ENCODE assay signal across 7 mouse cellular contexts in the genomic region with DNA sequence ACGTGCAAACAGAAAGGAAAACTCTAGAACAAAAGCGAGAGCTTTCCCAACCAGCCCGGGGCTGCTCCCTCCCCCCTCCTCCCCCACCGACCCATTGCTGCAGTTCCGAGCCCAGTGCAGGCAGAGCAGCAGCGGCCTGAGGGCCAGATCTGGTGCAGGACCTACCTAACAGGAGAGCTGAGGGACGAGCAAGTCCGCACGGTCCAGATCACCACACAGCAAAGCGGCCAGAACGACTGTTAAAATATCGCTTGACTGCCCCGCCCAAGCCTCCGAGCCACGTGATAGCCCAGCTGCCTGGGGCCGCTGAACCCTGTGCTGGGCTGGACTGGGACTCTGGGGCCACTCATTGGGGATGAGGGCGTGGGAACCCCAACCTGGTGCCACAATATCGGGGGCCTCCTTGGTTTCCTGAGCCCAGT. TPM values are rescaled to one million over a fixed set of nuclear protein-coding genes. Genes with fewer than 3 reads are reported as not detected.
A peak's percentile ranks its signal among the peaks of the same experiment; 100 is the strongest.
DNase-seq lines count a peak whose midpoint lies in the region; ATAC-seq and TF ChIP-seq lines count a peak whose summit lies in the region.

TSS of gene Plin2 (minus strand) at position 281 of the 422 bp plus-strand sequence.

- no peaks in the 10 kb centered on the region for H3K27me3 ChIP-seq in intestine, embryonic 15.5 days (replicated peaks)
- no peaks in the 10 kb centered on the region for H3K27me3 ChIP-seq in limb, embryonic 11.5 days (ENCODE audit: control insufficient read depth, insufficient read depth, low read length)
- no peaks in the 10 kb centered on the region for H3K27me3 ChIP-seq in midbrain, embryonic 12.5 days
- no peaks in the 10 kb centered on the region for H3K27me3 ChIP-seq in small intestine, adult 2 months (ENCODE audit: control insufficient read depth, insufficient read depth, low read length)

- no peak for TF ChIP-seq CTCF in small intestine, adult 2 months (IDR thresholded peaks at IDR 0.05; ENCODE audit: extremely low read depth, insufficient read length, insufficient replicate concordance, low read depth, low read length)

- TF ChIP-seq POLR2A in small intestine, adult 2 months (IDR thresholded peaks at IDR 0.05; ENCODE audit: low read depth, low read length): peak; percentile 85

- WGBS in intestine, embryonic 15.5 days: under 1% methylated on average over 18 of the region's 18 CpGs
- WGBS in limb, embryonic 11.5 days: 0% methylated on average over 18 of the region's 18 CpGs
- under 1% methylated on average over 18 of the region's 18 CpGs for WGBS in midbrain, embryonic 12.5 days
- WGBS in small intestine, adult 2 months: under 1% methylated on average over 18 of the region's 18 CpGs

- peak; percentile 93 for DNase-seq in adrenal gland, adult 2 months
- peak; percentile 86 for DNase-seq in embryo, embryonic 11 days
- DNase-seq in gastrocnemius, postnatal 4 days (ENCODE audit: low spot score in 2 of 2): peak; percentile 56 to 78
- DNase-seq in limb, embryonic 11.5 days (ENCODE audit: low spot score): peak; percentile 81

- H3K9ac ChIP-seq in intestine, embryonic 15.5 days: peak within 1 kb of the TSS; percentile 77
- H3K9ac ChIP-seq in limb, embryonic 11.5 days (ENCODE audit: low read length): peak within 1 kb of the TSS; percentile 78
- peak within 1 kb of the TSS; percentile 60 for H3K9ac ChIP-seq in midbrain, embryonic 12.5 days (replicated peaks)

- peak within 1 kb of the TSS; percentile 93 for H3K27ac ChIP-seq in intestine, embryonic 15.5 days
- peak within 1 kb of the TSS; percentile 52; the same call in 1 of the 2 replicates for H3K27ac ChIP-seq in limb, embryonic 11.5 days (replicated peaks; ENCODE audit: low read depth, low read length)
- no peak within 1 kb of the TSS; the same call in 1 of the 2 replicates for H3K27ac ChIP-seq in midbrain, embryonic 12.5 days (replicated peaks)
- H3K27ac ChIP-seq in small intestine, adult 2 months (ENCODE audit: insufficient read depth, low read depth, low read length): peak within 1 kb of the TSS; percentile 75

- ATAC-seq in intestine, embryonic 15.5 days: peak; percentile 95
- peak; percentile 90 for ATAC-seq in limb, embryonic 11.5 days (ENCODE audit: insufficient number of reproducible peaks, low FRiP score, low TSS enrichment, low read depth)
- ATAC-seq in midbrain, embryonic 12.5 days (ENCODE audit: low FRiP score, low read depth): peak; percentile 94

- H3K4me1 ChIP-seq in intestine, embryonic 15.5 days (replicated peaks): peaks cover 28% of the 10 kb centered on the region; the same call in 1 of the 2 replicates
- H3K4me1 ChIP-seq in limb, embryonic 11.5 days (ENCODE audit: control insufficient read depth, insufficient read depth, low read length): no peaks in the 10 kb centered on the region
- peaks cover 15% of the 10 kb centered on the region for H3K4me1 ChIP-seq in midbrain, embryonic 12.5 days
- H3K4me1 ChIP-seq in small intestine, adult 2 months (ENCODE audit: control insufficient read depth, insufficient read depth, insufficient read length, low read length): peaks cover 28% of the 10 kb centered on the region; the same call in 1 of the 2 replicates

- peak within 1 kb of the TSS; percentile 75 for H3K4me3 ChIP-seq in intestine, embryonic 15.5 days (replicated peaks)
- H3K4me3 ChIP-seq in limb, embryonic 11.5 days (ENCODE audit: low read depth, low read length): peak within 1 kb of the TSS; percentile 65
- H3K4me3 ChIP-seq in midbrain, embryonic 12.5 days: peak within 1 kb of the TSS; percentile 58
- H3K4me3 ChIP-seq in small intestine, adult 2 months (ENCODE audit: low read depth, low read length): peak within 1 kb of the TSS; percentile 95

- H3K9me3 ChIP-seq in intestine, embryonic 15.5 days: no peaks in the 10 kb centered on the region
- H3K9me3 ChIP-seq in limb, embryonic 11.5 days (ENCODE audit: control insufficient read depth, low read length): no peaks in the 10 kb centered on the region
- no peaks in the 10 kb centered on the region for H3K9me3 ChIP-seq in midbrain, embryonic 12.5 days

- H3K4me2 ChIP-seq in intestine, embryonic 15.5 days (replicated peaks): peak within 1 kb of the TSS; percentile 62
- H3K4me2 ChIP-seq in limb, embryonic 11.5 days (ENCODE audit: low read depth, severe bottlenecking): peak within 1 kb of the TSS; percentile 50
- peak within 1 kb of the TSS; percentile 75 for H3K4me2 ChIP-seq in midbrain, embryonic 12.5 days (replicated peaks)

- no peaks in the 10 kb centered on the region for H3K36me3 ChIP-seq in intestine, embryonic 15.5 days
- peaks cover 6% of the 10 kb centered on the region; the same call in 1 of the 2 replicates for H3K36me3 ChIP-seq in limb, embryonic 11.5 days (ENCODE audit: control insufficient read depth, insufficient read depth, low read length)
- peaks cover 20% of the 10 kb centered on the region; the same call in 1 of the 2 replicates for H3K36me3 ChIP-seq in midbrain, embryonic 12.5 days
- peaks cover 14% of the 10 kb centered on the region for H3K36me3 ChIP-seq in small intestine, adult 2 months (ENCODE audit: control insufficient read depth, insufficient read depth, low read length)

RNA-seq across cellular contexts. Expression of gene Plin2, which starts in this region (rescaled TPM):
- total RNA-seq in adrenal gland, adult 2 months (2021): 100 to 1,000 TPM; 465 to 481 TPM
- 304 TPM in 2 replicates for polyA plus RNA-seq in adrenal gland, adult 2 months (2012; rRNA removed)
- total RNA-seq in gastrocnemius, postnatal 4 days (2021): 100 to 1,000 TPM in 1 of 2 experiments, 10 to 100 TPM in 1; 95.5 to 103 TPM
- 144 and 164 TPM in 2 replicates for polyA plus RNA-seq in intestine, embryonic 15.5 days (2015; fragmentation: Nextera tagmentation; extraction: Ambion mirVana)
- polyA plus RNA-seq in limb, embryonic 11.5 days (2014; fragmentation: Nextera tagmentation; extraction: Ambion mirVana): 80.0 and 83.8 TPM in 2 replicates
- 51.4 and 54.7 TPM in 2 replicates for polyA plus RNA-seq in midbrain, embryonic 12.5 days (2016; fragmentation: Nextera tagmentation; extraction: Ambion mirVana)
- polyA plus RNA-seq in small intestine, adult 2 months (2012; rRNA removed): 41.0 and 119 TPM in 2 replicates

Comparison
In these comparisons a context has a peak if more than half of its experiments do, and no peak if none do; other contexts are left out.
1. RNA of gene Plin2 (total RNA-seq): 465 to 481 TPM in adrenal gland, adult 2 months; 95.5 to 103 TPM in gastrocnemius, postnatal 4 days; every median in the first group is over 4 times any median in the second.
2. Peak in every context shown above with its lines, with median percentiles within 50 percentile points of each other: DNase-seq, ATAC-seq, H3K4me2 ChIP-seq, H3K4me3 ChIP-seq and H3K9ac ChIP-seq.